Comparison of ENCODE assay signal across 17 mouse cellular contexts in the genomic region with DNA sequence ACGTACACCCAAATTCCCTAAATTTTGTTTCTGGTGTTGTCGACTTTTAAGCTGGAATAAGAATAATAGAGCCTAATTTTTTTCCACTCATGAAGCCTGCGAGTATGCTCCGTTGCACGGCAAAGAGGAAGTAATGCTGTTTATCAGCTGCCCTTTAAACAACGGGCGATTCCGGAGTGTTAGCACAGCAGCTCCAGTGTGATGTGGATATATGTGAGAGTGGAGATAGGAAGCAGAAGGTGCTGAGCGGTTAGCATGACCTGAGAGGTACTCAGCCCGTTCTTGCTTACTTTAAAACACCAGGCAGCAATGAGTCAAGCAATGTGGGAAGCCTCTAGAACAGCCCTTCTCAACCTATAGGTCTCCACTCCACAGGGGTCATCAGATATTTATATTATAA. TPM values are rescaled to one million over a fixed set of nuclear protein-coding genes. Genes with fewer than 3 reads are reported as not detected.
DNase-seq lines count a peak whose midpoint lies in the region; ATAC-seq and TF ChIP-seq lines count a peak whose summit lies in the region.
"Had no signal": no experiment of that assay in that cellular context is flagged by ENCODE, and none has a peak within 500 bp of the region (broad histone marks: within the 10 kb centered on the region; RNA-seq: fewer than 3 reads in every experiment).

No protein-coding gene starts in this region.

- H3K27ac ChIP-seq in heart, embryonic 16.5 days (ENCODE audit: low read length) = no peak overlapping the region
- H3K27ac ChIP-seq in ES-Bruce4 (ENCODE audit: insufficient read depth, low read length) = peak overlapping the region; percentile 100
- H3K27ac ChIP-seq in hindbrain, embryonic 14.5 days = no peak overlapping the region
- no peak overlapping the region for H3K27ac ChIP-seq in intestine, embryonic 15.5 days
- H3K27ac ChIP-seq: heart, adult 2 months; hindbrain, embryonic 15.5 days; left cerebral cortex, adult 2 months had no signal

- intact Hi-C loops in left cerebral cortex, postnatal 36 days (cut with DNase I) = no loop called here

- no peaks in the 10 kb centered on the region for H3K36me3 ChIP-seq in heart, embryonic 16.5 days (ENCODE audit: control insufficient read depth, insufficient read depth)
- no peaks in the 10 kb centered on the region for H3K36me3 ChIP-seq in ES-Bruce4 (ENCODE audit: control insufficient read depth, insufficient read depth, low read length, poor library complexity, severe bottlenecking)
- no peaks in the 10 kb centered on the region for H3K36me3 ChIP-seq in hindbrain, embryonic 14.5 days (replicated peaks; ENCODE audit: control insufficient read depth, insufficient read depth)
- no peaks in the 10 kb centered on the region for H3K36me3 ChIP-seq in intestine, embryonic 15.5 days
- H3K36me3 ChIP-seq: hindbrain, embryonic 15.5 days had no signal

- no peak for TF ChIP-seq POLR2A in ES-Bruce4 (IDR thresholded peaks at IDR 0.05; ENCODE audit: insufficient read depth, low read length)

- DNase-seq in heart, adult 18-20 months = no peak
- peak; percentile 13 for DNase-seq in induced T-regulatory cell, adult 2 months (ENCODE audit: low read depth)
- no peak for DNase-seq in hindbrain, embryonic 14.5 days (ENCODE audit: low spot score)
- DNase-seq in left cerebral cortex, postnatal 36 days (ENCODE audit: low spot score in 2 of 2) = no peak
- DNase-seq: adrenal gland, adult 2 months; cerebellum, adult 9-10 months; heart, adult 2 months; kidney, adult 9 months; right cerebral cortex, adult 18-20 months; thymus, adult 2 months had no signal

- peak overlapping the region; percentile 13 for H3K4me2 ChIP-seq in heart, embryonic 16.5 days (ENCODE audit: low read depth, low read length)
- H3K4me2 ChIP-seq in hindbrain, embryonic 14.5 days (replicated peaks) = no peak overlapping the region
- no peak overlapping the region for H3K4me2 ChIP-seq in intestine, embryonic 15.5 days (replicated peaks)
- H3K4me2 ChIP-seq: hindbrain, embryonic 15.5 days had no signal

- TF ChIP-seq EP300 in ES-Bruce4 (IDR thresholded peaks at IDR 0.05; ENCODE audit: insufficient read depth, low read depth, low read length) = no peak

- H3K9ac ChIP-seq in heart, embryonic 16.5 days (ENCODE audit: low read length) = no peak overlapping the region
- peak overlapping the region; percentile 57 for H3K9ac ChIP-seq in ES-Bruce4 (ENCODE audit: low read depth, poor library complexity, severe bottlenecking)
- no peak overlapping the region for H3K9ac ChIP-seq in hindbrain, embryonic 14.5 days
- H3K9ac ChIP-seq in intestine, embryonic 15.5 days = no peak overlapping the region
- H3K9ac ChIP-seq: hindbrain, embryonic 15.5 days had no signal

- peaks cover 26% of the 10 kb centered on the region for H3K4me1 ChIP-seq in heart, embryonic 16.5 days (ENCODE audit: control insufficient read depth, insufficient read depth, low read length)
- no peaks in the 10 kb centered on the region for H3K4me1 ChIP-seq in ES-Bruce4 (ENCODE audit: control insufficient read depth, insufficient read depth, low read length)
- peaks cover 10% of the 10 kb centered on the region for H3K4me1 ChIP-seq in hindbrain, embryonic 14.5 days (replicated peaks; ENCODE audit: control insufficient read depth, insufficient read depth, low read length)
- H3K4me1 ChIP-seq in intestine, embryonic 15.5 days (replicated peaks) = no peaks in the 10 kb centered on the region; the same call in 1 of the 2 replicates

- no peaks in the 10 kb centered on the region for H3K9me3 ChIP-seq in heart, embryonic 16.5 days (replicated peaks; ENCODE audit: control insufficient read depth, low read length)
- no peaks in the 10 kb centered on the region for H3K9me3 ChIP-seq in ES-Bruce4 (replicated peaks; ENCODE audit: control insufficient read depth, insufficient read depth, low read length, poor library complexity, severe bottlenecking)
- no peaks in the 10 kb centered on the region for H3K9me3 ChIP-seq in hindbrain, embryonic 14.5 days (ENCODE audit: control insufficient read depth, low read length)
- no peaks in the 10 kb centered on the region for H3K9me3 ChIP-seq in intestine, embryonic 15.5 days
- H3K9me3 ChIP-seq: hindbrain, embryonic 15.5 days had no signal

- no peak for TF ChIP-seq CTCF in ES-Bruce4 (IDR thresholded peaks at IDR 0.05; ENCODE audit: low read depth, low read length)

- H3K4me3 ChIP-seq in heart, embryonic 16.5 days (ENCODE audit: low read length) = no peak overlapping the region
- H3K4me3 ChIP-seq in ES-Bruce4 (ENCODE audit: low read depth, low read length) = peak overlapping the region; percentile 53
- H3K4me3 ChIP-seq in hindbrain, embryonic 14.5 days (replicated peaks; ENCODE audit: low read length) = no peak overlapping the region
- H3K4me3 ChIP-seq in intestine, embryonic 15.5 days (replicated peaks) = no peak overlapping the region
- H3K4me3 ChIP-seq: heart, adult 2 months; hindbrain, embryonic 15.5 days; left cerebral cortex, adult 2 months had no signal

- no peak for ATAC-seq in heart, embryonic 16.5 days (replicated peaks; ENCODE audit: extremely low read depth, insufficient read depth, low FRiP score)
- 0 out of 2 replicates have a peak, but pooled peaks have one; percentile 14 for ATAC-seq in neutrophil, adult 5-6 weeks (ENCODE audit: extremely low read depth, insufficient number of reproducible peaks, low FRiP score, poor library complexity, severe bottlenecking)
- ATAC-seq in hindbrain, embryonic 14.5 days (ENCODE audit: low FRiP score) = no peak
- no peak for ATAC-seq in intestine, embryonic 15.5 days
- ATAC-seq: CD4-positive, CD25-positive, alpha-beta regulatory T cell, adult 4 months had no signal

- H3K27me3 ChIP-seq in heart, embryonic 16.5 days (ENCODE audit: control insufficient read depth, insufficient read depth, low read length) = no peaks in the 10 kb centered on the region
- no peaks in the 10 kb centered on the region for H3K27me3 ChIP-seq in ES-Bruce4 (ENCODE audit: control insufficient read depth, insufficient read depth, low read length, poor library complexity, severe bottlenecking)
- H3K27me3 ChIP-seq in hindbrain, embryonic 14.5 days (ENCODE audit: control insufficient read depth, insufficient read depth, low read length) = no peaks in the 10 kb centered on the region
- no peaks in the 10 kb centered on the region for H3K27me3 ChIP-seq in intestine, embryonic 15.5 days (replicated peaks)
- H3K27me3 ChIP-seq: hindbrain, embryonic 15.5 days had no signal

- WGBS in heart, embryonic 16.5 days = 17% methylated on average over 10 of the region's 10 CpGs
- 74% methylated on average over 10 of the region's 10 CpGs for WGBS in hindbrain, embryonic 14.5 days
- WGBS in intestine, embryonic 15.5 days = 25% methylated on average over 10 of the region's 10 CpGs

RNA-seq across cellular contexts. Expression of a gene that starts 3.4 kb away (rescaled TPM):
- polyA plus RNA-seq in heart, embryonic 16.5 days (2015; fragmentation: Nextera tagmentation; extraction: Ambion mirVana) = 7.2 and 9.2 TPM in 2 replicates
- total RNA-seq in heart, adult 18-20 months (2021) = 10 to 100 TPM; 17.8 to 18.6 TPM
- 206 and 226 TPM in 2 replicates for polyA plus RNA-seq in ES-Bruce4 (2011; ENCODE audit: insufficient read depth, insufficient read length, low read depth, missing spikeins)
- total RNA-seq in neutrophil, adult 5-6 weeks (2017) = 13.6 and 13.7 TPM in 2 replicates
- 37.0 and 39.0 TPM in 2 replicates for polyA plus RNA-seq in hindbrain, embryonic 14.5 days (2014; fragmentation: Nextera tagmentation; extraction: Ambion mirVana)
- 10 to 100 TPM; 60.1 to 62.5 TPM for total RNA-seq in left cerebral cortex, postnatal 36 days (2021)
- polyA plus RNA-seq in intestine, embryonic 15.5 days (2015; fragmentation: Nextera tagmentation; extraction: Ambion mirVana) = 9.3 and 10.1 TPM in 2 replicates

RNA-seq across cellular contexts. Expression of a gene that starts 35.2 kb away (rescaled TPM):
- 74.0 and 81.7 TPM in 2 replicates for polyA plus RNA-seq in heart, embryonic 16.5 days (2015; fragmentation: Nextera tagmentation; extraction: Ambion mirVana)
- total RNA-seq in heart, adult 18-20 months (2021) = 10 to 100 TPM; 42.5 to 45.6 TPM
- polyA plus RNA-seq in ES-Bruce4 (2011; ENCODE audit: insufficient read depth, insufficient read length, low read depth, missing spikeins) = 98.5 and 104 TPM in 2 replicates
- 140 and 155 TPM in 2 replicates for total RNA-seq in neutrophil, adult 5-6 weeks (2017)
- polyA plus RNA-seq in hindbrain, embryonic 14.5 days (2014; fragmentation: Nextera tagmentation; extraction: Ambion mirVana) = 51.4 and 53.7 TPM in 2 replicates
- total RNA-seq in left cerebral cortex, postnatal 36 days (2021) = 10 to 100 TPM; 67.7 to 69.8 TPM
- 132 and 134 TPM in 2 replicates for polyA plus RNA-seq in intestine, embryonic 15.5 days (2015; fragmentation: Nextera tagmentation; extraction: Ambion mirVana)
